Mouse (Mus musculus): ENCODE data around the gene Anxa2. TPM values are rescaled to one million over a fixed set of nuclear protein-coding genes. Genes with fewer than 3 reads are reported as not detected.
A peak's percentile ranks its signal among the peaks of the same experiment; 100 is the strongest.

The Anxa2 gene
- polyA plus RNA-seq, 1 experiment = 457 TPM

DNA sequence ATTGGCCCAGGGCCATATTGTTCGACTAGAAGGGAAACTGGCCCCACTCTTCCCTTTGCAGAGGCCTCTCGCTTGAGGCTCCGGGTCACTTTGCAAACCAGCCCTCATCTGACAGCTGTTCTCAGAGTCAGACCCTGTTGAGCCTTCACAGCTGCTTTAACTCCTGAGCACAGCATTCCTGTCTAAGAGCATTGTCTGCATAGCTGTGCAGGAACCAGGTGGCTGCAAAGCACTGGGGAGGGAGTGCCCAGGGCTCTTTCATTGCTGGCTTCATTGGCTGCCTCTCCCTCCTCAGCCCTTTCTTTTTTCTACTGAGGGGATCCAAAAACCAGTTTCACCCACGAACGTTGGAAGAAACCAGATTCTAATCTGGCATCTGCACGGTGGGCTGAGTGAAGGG lies 17.5 kb downstream of the Anxa2 start:
- no peak for TF ChIP-seq CTCF (IDR thresholded peaks at IDR 0.05; ENCODE audit: insufficient read depth, low read length)
- no peak for TF ChIP-seq POLR2A (IDR thresholded peaks at IDR 0.05; ENCODE audit: borderline replicate concordance, extremely low read depth, low read depth, low read length)
- peaks cover 14% of the 10 kb centered on the region for H3K4me1 ChIP-seq (ENCODE audit: control insufficient read depth, insufficient read depth, low read length)
- H3K4me3 ChIP-seq (replicated peaks; ENCODE audit: extremely low read depth, low read depth, low read length) = no peak overlapping the region
- 16% methylated on average over 6 of the region's 6 CpGs for WGBS
- DNase-seq = no peak

DNA sequence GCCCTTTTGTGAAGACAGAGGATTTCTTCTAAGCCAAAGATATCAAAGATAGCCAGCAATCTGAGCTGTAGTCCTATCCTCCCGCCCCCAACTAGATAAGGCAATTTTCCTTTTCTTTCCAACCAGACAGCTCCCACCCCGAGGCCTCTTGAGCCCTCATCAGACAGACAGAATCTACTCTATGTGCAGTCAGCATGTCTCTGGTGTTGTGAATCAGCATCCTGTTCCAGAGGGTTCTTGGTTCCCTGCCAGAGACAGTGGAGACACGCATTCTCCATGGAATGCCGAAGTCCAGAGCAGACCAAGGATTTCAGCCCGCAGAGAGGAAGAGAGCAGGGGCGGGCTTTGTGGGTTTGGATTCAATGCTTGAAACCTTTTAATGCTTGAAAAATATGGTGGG lies 19.3 kb downstream of the Anxa2 start:
- H3K4me3 ChIP-seq (replicated peaks; ENCODE audit: extremely low read depth, low read depth, low read length) = no peak overlapping the region
- WGBS = 24% methylated on average over 6 of the region's 6 CpGs
- TF ChIP-seq POLR2A (IDR thresholded peaks at IDR 0.05; ENCODE audit: borderline replicate concordance, extremely low read depth, low read depth, low read length) (no peak), CTCF (IDR thresholded peaks at IDR 0.05; ENCODE audit: insufficient read depth, low read length) (no peak)
- peaks cover 12% of the 10 kb centered on the region for H3K4me1 ChIP-seq (ENCODE audit: control insufficient read depth, insufficient read depth, low read length)
- DNase-seq = peak; percentile 39

DNA sequence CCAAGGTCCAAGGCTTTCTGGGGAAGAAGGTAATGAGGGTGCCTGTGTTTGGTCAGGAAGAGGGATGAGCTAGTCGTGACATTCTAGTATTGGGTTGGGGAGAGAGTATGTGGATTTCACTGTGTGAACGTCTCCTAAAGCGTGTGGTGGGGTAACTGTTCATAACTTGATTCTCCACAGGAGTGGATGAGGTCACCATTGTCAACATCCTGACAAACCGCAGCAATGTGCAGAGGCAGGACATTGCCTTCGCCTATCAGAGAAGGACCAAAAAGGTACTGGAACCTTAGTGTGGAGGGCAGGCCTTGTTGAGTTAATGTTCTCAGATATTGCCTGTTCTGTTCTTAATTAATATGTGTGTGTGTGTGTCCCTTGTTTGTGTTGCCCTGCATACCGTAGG lies 22.5 kb downstream of the Anxa2 start:
- TF ChIP-seq CTCF (IDR thresholded peaks at IDR 0.05; ENCODE audit: insufficient read depth, low read length) (no peak), POLR2A (IDR thresholded peaks at IDR 0.05; ENCODE audit: borderline replicate concordance, extremely low read depth, low read depth, low read length) (no peak)
- H3K4me3 ChIP-seq (replicated peaks; ENCODE audit: extremely low read depth, low read depth, low read length) = no peak overlapping the region
- WGBS = 55% methylated on average over 6 of the region's 6 CpGs

GRCm38 (mm10) chr9:69477195-69477823 lies 23.9 kb downstream of the Anxa2 start:
- DNase-seq = no peak
- WGBS = 48% methylated on average over 14 of the region's 14 CpGs
- TF ChIP-seq CTCF (IDR thresholded peaks at IDR 0.05; ENCODE audit: insufficient read depth, low read length) (no peak), POLR2A (IDR thresholded peaks at IDR 0.05; ENCODE audit: borderline replicate concordance, extremely low read depth, low read depth, low read length) (no peak)
- H3K4me3 ChIP-seq (replicated peaks; ENCODE audit: extremely low read depth, low read depth, low read length) = no peak overlapping the region
- H3K4me1 ChIP-seq (ENCODE audit: control insufficient read depth, insufficient read depth, low read length) = peaks cover 8% of the 10 kb centered on the region

More for the DNA sequence above, 22.5 kb downstream of the Anxa2 start:
- no peak for DNase-seq
- peaks cover 12% of the 10 kb centered on the region for H3K4me1 ChIP-seq (ENCODE audit: control insufficient read depth, insufficient read depth, low read length)

GRCm38 (mm10) chr9:69477824-69478222 lies 24.4 kb downstream of the Anxa2 start:
- no peak for DNase-seq
- Histone ChIP-seq H3K4me1 (ENCODE audit: control insufficient read depth, insufficient read depth, low read length) (peaks cover 7% of the 10 kb centered on the region; the same call in 1 of the 2 replicates), H3K4me3 (replicated peaks; ENCODE audit: extremely low read depth, low read depth, low read length) (no peak overlapping the region)
- 37% methylated on average over 6 of the region's 6 CpGs for WGBS
- TF ChIP-seq POLR2A (IDR thresholded peaks at IDR 0.05; ENCODE audit: borderline replicate concordance, extremely low read depth, low read depth, low read length) (no peak), CTCF (IDR thresholded peaks at IDR 0.05; ENCODE audit: insufficient read depth, low read length) (no peak)

DNA sequence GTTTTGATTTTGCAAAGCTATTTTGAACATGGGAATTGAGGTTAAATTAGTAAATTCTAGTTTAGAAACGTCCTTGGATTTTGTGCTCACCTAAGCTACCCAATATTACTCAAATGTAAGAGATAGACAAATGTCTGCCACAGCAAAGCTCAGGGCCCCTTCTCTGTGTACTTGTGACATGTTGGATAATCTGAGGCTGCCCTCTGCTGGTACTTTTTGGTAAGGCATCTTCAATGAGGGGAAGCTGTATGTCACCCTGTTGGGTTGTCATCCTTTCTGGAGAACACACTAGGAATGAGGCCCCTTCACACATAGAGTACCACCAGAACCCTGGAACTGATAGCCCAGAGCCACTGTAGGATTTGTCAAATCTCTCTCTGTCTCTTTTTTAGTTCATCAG lies 26.9 kb downstream of the Anxa2 start:
- 6% methylated on average over 1 of the region's 1 CpGs for WGBS
- TF ChIP-seq CTCF (IDR thresholded peaks at IDR 0.05; ENCODE audit: insufficient read depth, low read length) = peak; percentile 56
- TF ChIP-seq POLR2A (IDR thresholded peaks at IDR 0.05; ENCODE audit: borderline replicate concordance, extremely low read depth, low read depth, low read length) = no peak
- peaks cover 5% of the 10 kb centered on the region; the same call in 1 of the 2 replicates for H3K4me1 ChIP-seq (ENCODE audit: control insufficient read depth, insufficient read depth, low read length)
- peak; percentile 75 for DNase-seq
- H3K4me3 ChIP-seq (replicated peaks; ENCODE audit: extremely low read depth, low read depth, low read length) = no peak overlapping the region

DNA sequence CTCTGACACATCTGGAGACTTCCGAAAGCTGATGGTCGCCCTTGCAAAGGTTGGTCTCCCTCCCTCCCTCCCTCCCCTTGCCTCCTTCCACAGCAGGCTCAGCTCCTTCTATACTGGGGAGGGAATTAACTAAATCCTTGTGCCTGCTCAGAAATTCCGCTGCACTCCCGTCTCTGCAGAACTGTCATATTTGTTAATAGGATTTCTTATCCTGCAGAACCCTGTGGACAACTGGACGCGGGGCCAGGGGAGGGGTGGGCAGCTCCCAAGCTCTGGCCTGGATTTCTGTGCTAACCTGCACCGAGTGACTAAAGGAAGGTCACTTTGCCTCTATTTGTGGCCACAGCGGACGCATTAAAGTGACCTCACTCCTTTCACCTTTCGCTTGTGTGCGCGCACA lies 30.4 kb downstream of the Anxa2 start:
- no peak for DNase-seq
- WGBS = 82% methylated on average over 12 of the region's 12 CpGs
- TF ChIP-seq POLR2A (IDR thresholded peaks at IDR 0.05; ENCODE audit: borderline replicate concordance, extremely low read depth, low read depth, low read length) (no peak), CTCF (IDR thresholded peaks at IDR 0.05; ENCODE audit: insufficient read depth, low read length) (no peak)
- no peak overlapping the region for H3K4me3 ChIP-seq (replicated peaks; ENCODE audit: extremely low read depth, low read depth, low read length)
- no peaks in the 10 kb centered on the region for H3K4me1 ChIP-seq (ENCODE audit: control insufficient read depth, insufficient read depth, low read length)

DNA sequence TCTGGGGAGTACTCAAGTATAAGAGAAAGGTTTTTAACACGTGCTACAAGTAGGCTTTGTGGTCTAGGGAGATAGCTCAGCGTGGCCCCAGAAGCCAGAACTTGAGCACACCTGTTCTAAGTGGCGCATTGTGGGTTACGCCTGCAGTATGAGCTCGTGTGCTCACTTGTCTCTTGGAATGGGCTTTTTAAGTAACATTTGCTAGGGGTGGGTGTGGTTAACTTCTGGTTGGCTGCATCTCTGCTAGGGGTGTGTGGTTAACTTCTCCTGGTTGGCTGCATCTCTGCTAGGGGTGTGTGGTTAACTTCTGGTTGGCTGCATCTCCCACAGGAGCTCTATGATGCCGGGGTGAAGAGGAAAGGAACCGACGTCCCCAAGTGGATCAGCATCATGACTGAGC lies 32.7 kb downstream of the Anxa2 start:
- 63% methylated on average over 8 of the region's 8 CpGs for WGBS
- Histone ChIP-seq H3K4me1 (ENCODE audit: control insufficient read depth, insufficient read depth, low read length) (no peaks in the 10 kb centered on the region), H3K4me3 (replicated peaks; ENCODE audit: extremely low read depth, low read depth, low read length) (no peak overlapping the region)
- DNase-seq = no peak
- TF ChIP-seq CTCF (IDR thresholded peaks at IDR 0.05; ENCODE audit: insufficient read depth, low read length) (no peak), POLR2A (IDR thresholded peaks at IDR 0.05; ENCODE audit: borderline replicate concordance, extremely low read depth, low read depth, low read length) (no peak)

- Histone ChIP-seq H3K4me3 (replicated peaks; ENCODE audit: extremely low read depth, low read depth, low read length) (no peak overlapping the region), H3K4me1 (ENCODE audit: control insufficient read depth, insufficient read depth, low read length) (no peaks in the 10 kb centered on the region)
- TF ChIP-seq POLR2A (IDR thresholded peaks at IDR 0.05; ENCODE audit: borderline replicate concordance, extremely low read depth, low read depth, low read length) = no peak
- no peak for TF ChIP-seq CTCF (IDR thresholded peaks at IDR 0.05; ENCODE audit: insufficient read depth, low read length)
- 57% methylated on average over 8 of the region's 8 CpGs for WGBS
- no peak for DNase-seq
Measured at GRCm38 (mm10) chr9:69488510-69488909, 35.1 kb downstream of the Anxa2 start.

DNA sequence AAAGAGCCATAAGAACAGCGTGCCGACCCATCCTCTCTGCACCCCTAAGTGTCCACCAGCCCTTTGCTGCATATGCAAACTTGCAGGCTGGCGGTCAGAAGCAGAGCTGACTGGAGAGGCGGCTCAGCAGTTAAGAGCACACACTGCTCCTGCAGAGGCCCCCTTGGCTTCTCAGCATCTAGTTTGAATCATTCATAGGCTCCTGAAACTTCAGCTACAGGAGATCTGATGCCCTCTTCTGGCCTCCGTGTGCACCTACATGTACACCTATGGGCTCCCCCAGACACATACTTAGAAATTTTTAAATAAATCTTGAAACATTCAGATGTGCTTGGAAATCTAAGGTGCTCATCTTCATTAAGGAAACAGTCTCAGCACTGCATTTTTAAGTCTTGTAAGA lies 35.6 kb downstream of the Anxa2 start:
- 64% methylated on average over 5 of the region's 5 CpGs for WGBS
- H3K4me3 ChIP-seq (replicated peaks; ENCODE audit: extremely low read depth, low read depth, low read length) = no peak overlapping the region
- no peak for DNase-seq
- TF ChIP-seq CTCF (IDR thresholded peaks at IDR 0.05; ENCODE audit: insufficient read depth, low read length) (0 out of 2 replicates have a peak, but pooled peaks have one; percentile 6), POLR2A (IDR thresholded peaks at IDR 0.05; ENCODE audit: borderline replicate concordance, extremely low read depth, low read depth, low read length) (no peak)
- no peaks in the 10 kb centered on the region for H3K4me1 ChIP-seq (ENCODE audit: control insufficient read depth, insufficient read depth, low read length)
